Mouse (Mus musculus) erythroblast, embryonic 14.5 days (primary cell): ENCODE data around the gene Rpl13a.

Source experiments
- GATA1 ChIP-seq: IDR thresholded peaks from 2 replicates; pipeline ENCODE4 v1.6.1; 2012; ENCODE audit warnings: low read length, inconsistent platforms, mixed read lengths
- TAL1 ChIP-seq: IDR thresholded peaks from 3 replicates; pipeline ENCODE4 v1.6.1; 2012; ENCODE audit warnings: low read length, inconsistent platforms, mixed read lengths

DNA sequence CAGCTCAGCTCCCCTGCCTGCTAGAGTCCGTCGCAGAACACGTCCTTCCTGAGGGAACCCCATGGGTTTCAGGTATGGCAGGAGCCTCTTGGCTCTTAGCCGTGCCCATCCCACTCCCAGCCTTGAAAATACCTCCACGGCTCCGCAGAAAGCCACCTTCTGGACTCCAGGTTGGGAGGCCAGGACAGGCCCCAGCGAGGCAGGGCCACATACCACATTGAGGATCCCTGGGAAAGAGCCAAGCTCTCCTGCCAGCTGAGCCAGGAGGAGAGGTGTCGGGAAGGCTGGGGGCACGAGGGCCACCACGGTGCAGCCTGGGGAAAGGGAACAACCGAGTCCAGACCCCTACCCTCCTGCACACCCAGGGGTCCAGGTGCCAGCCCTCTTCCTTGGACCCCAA lies 18.7 kb upstream of the Rpl13a start:
- TF ChIP-seq TAL1 (no peak), GATA1 (no peak)
